Mouse (Mus musculus) heart, embryonic 10.5 days (tissue): ENCODE data around the gene Raph1. TPM values are rescaled to one million over a fixed set of nuclear protein-coding genes. Genes with fewer than 3 reads are reported as not detected.

Source experiments
- DNase-seq: peaks from one replicate; pipeline ENCODE4 v3.0.0-alpha.2; 2017; ENCODE audit warnings: low spot score
- H3K27ac ChIP-seq: fragments of 300-500 bp; sonication (generic); 2 replicates; pipeline ENCODE4 v1.5.1; 2016; ENCODE audit warnings: mild to moderate bottlenecking
- H3K27me3 ChIP-seq: fragments of 300-500 bp; sonication (generic); 2 replicates; pipeline ENCODE4 v1.6.1; 2016; ENCODE audit warnings: mild to moderate bottlenecking; ENCODE audit not compliant: poor library complexity, insufficient read depth, severe bottlenecking
- H3K36me3 ChIP-seq: fragments of 300-500 bp; sonication (generic); 2 replicates; pipeline ENCODE4 v1.6.1; 2016; ENCODE audit warnings: mild to moderate bottlenecking, moderate library complexity
- H3K4me1 ChIP-seq: fragments of 300-500 bp; sonication (generic); 2 replicates; pipeline ENCODE4 v1.6.1; 2016; ENCODE audit warnings: mild to moderate bottlenecking
- H3K4me3 ChIP-seq: fragments of 300-500 bp; sonication (generic); 2 replicates; pipeline ENCODE4 v1.5.1; 2016; ENCODE audit warnings: mild to moderate bottlenecking, moderate library complexity
- H3K9me3 ChIP-seq: fragments of 300-500 bp; sonication (generic); 2 replicates; pipeline ENCODE4 v1.6.1; 2016; ENCODE audit warnings: mild to moderate bottlenecking, moderate library complexity
- WGBS: fragments of 180-500 bp; shearing (Covaris S2); methylation state at CpG from one replicate; pipeline ENCODE4 v1.1.7; 2016; 5-methylcytosine and 5-hydroxymethylcytosine counted together
- polyA plus RNA-seq: library from polyadenylated mRNA; unstranded; fragments of >200 nt; fragmentation: Nextera tagmentation; extraction: Ambion mirVana; gene quantifications from 2 replicates; pipeline ENCODE4 v1.2.1, GENCODE M21; 2016

Raph1 gene
- polyA plus RNA-seq, 1 experiment from 2014 or later, result 60.2 TPM

- no peaks in the 10 kb centered on the region for H3K9me3 ChIP-seq
- H3K27me3 ChIP-seq, result no peaks in the 10 kb centered on the region
- DNase-seq, result no peak
- no peak overlapping the region for H3K27ac ChIP-seq
- no peak overlapping the region for H3K4me3 ChIP-seq
- WGBS, result 95% methylated on average over 2 of the region's 2 CpGs
- H3K4me1 ChIP-seq, result no peaks in the 10 kb centered on the region
- peaks cover 27% of the 10 kb centered on the region for H3K36me3 ChIP-seq
Observed at GRCm38 (mm10) chr1:60534932-60535331, 32.0 kb downstream of the Raph1 start.

DNA sequence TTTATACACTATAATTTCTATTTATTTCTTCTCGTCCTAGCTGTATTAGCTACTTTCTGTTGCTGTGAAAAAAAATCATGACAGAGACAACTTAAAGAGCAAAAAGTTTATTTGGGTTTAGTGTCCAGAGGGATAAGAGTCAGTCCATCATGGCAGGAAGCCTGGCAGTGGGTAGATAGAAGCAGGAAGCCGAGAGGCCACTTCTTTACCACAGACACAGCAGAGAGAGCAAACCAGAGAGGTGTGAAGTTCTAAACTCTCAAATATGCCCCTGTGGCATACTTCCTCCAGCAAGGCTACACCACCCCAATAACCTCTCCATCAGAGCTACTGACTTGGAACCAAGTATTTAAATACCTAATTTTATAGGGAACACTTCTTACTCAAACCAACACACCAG is 36.3 kb downstream of the Raph1 start:
- WGBS, result 81% methylated on average over 2 of the region's 2 CpGs
- peaks cover 61% of the 10 kb centered on the region for H3K36me3 ChIP-seq

GRCm38 (mm10) chr1:60530107-60530506 is 36.8 kb downstream of the Raph1 start:
- Histone ChIP-seq H3K4me3 (no peak overlapping the region), H3K4me1 (no peaks in the 10 kb centered on the region), H3K36me3 (peaks cover 66% of the 10 kb centered on the region), H3K9me3 (no peaks in the 10 kb centered on the region), H3K27me3 (no peaks in the 10 kb centered on the region), H3K27ac (no peak overlapping the region)
- 88% methylated on average over 6 of the region's 6 CpGs for WGBS
- DNase-seq, result no peak

More for the DNA sequence above, 36.3 kb downstream of the Raph1 start:
- no peak overlapping the region for H3K4me3 ChIP-seq
- H3K27me3 ChIP-seq, result no peaks in the 10 kb centered on the region
- no peak overlapping the region for H3K27ac ChIP-seq
- no peaks in the 10 kb centered on the region for H3K4me1 ChIP-seq
- DNase-seq, result no peak
- no peaks in the 10 kb centered on the region for H3K9me3 ChIP-seq

GRCm38 (mm10) chr1:60510584-60510983 is 56.3 kb downstream of the Raph1 start:
- H3K4me3 ChIP-seq, result no peak overlapping the region
- H3K27ac ChIP-seq, result no peak overlapping the region
- no peak for DNase-seq
- no peaks in the 10 kb centered on the region for H3K9me3 ChIP-seq
- H3K4me1 ChIP-seq, result no peaks in the 10 kb centered on the region
- peaks cover 34% of the 10 kb centered on the region for H3K36me3 ChIP-seq
- H3K27me3 ChIP-seq, result no peaks in the 10 kb centered on the region
- 63% methylated on average over 2 of the region's 2 CpGs for WGBS

DNA sequence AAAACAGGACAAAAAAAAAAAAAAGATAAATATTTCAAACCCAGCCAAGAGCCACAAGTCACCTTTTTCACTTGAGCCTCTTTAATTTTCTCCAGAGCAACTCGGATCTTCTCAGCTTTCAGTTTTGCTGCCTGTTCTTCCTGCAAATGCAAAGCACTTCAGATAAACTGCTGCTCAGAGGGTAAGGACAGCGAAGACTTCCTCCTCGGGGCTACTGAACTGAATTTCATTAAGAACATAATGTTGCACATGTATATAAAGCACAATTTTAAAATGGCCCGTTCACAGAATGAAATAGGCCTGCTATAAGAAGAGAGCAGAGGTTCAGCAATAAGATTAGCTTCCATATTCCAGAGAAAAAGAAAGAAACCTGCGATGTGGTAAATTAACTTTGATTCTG is 63.4 kb downstream of the Raph1 start:
- Histone ChIP-seq H3K9me3 (no peaks in the 10 kb centered on the region), H3K4me1 (no peaks in the 10 kb centered on the region), H3K4me3 (no peak overlapping the region), H3K27me3 (no peaks in the 10 kb centered on the region), H3K36me3 (peaks cover 45% of the 10 kb centered on the region), H3K27ac (no peak overlapping the region)
- WGBS, result 72% methylated on average over 5 of the region's 5 CpGs
- no peak for DNase-seq

- H3K27ac ChIP-seq, result no peak overlapping the region
- H3K36me3 ChIP-seq, result peaks cover 94% of the 10 kb centered on the region
- H3K9me3 ChIP-seq, result no peaks in the 10 kb centered on the region
- H3K4me1 ChIP-seq, result no peaks in the 10 kb centered on the region
- no peak overlapping the region for H3K4me3 ChIP-seq
- H3K27me3 ChIP-seq, result no peaks in the 10 kb centered on the region
- WGBS, result 87% methylated on average over 6 of the region's 6 CpGs
- DNase-seq, result no peak
Observed at GRCm38 (mm10) chr1:60493421-60493820, 73.5 kb downstream of the Raph1 start.

DNA sequence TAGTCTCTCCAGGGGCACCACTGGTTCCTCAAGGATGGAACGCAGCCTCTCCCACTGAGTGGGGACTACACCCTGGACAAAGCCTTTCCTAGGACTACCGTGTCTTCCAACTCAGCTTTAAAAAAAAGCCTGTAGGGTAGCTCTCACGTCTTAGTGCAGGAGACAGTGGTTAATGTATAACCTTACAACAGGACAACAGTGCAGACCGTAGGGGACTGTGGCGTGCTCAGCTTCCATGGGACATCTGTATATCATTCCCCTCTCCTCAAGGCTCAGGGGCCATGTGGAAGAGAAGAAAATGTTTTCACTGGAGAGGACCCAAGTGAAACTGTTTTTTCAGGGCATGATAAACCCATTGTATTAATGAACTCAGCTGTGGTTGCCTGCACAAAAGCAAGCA is 74.5 kb downstream of the Raph1 start:
- WGBS, result 77% methylated on average over 5 of the region's 5 CpGs
- Histone ChIP-seq H3K27me3 (no peaks in the 10 kb centered on the region), H3K9me3 (no peaks in the 10 kb centered on the region), H3K4me3 (no peak overlapping the region), H3K4me1 (no peaks in the 10 kb centered on the region), H3K27ac (no peak overlapping the region), H3K36me3 (peaks cover 94% of the 10 kb centered on the region)
- no peak for DNase-seq

DNA sequence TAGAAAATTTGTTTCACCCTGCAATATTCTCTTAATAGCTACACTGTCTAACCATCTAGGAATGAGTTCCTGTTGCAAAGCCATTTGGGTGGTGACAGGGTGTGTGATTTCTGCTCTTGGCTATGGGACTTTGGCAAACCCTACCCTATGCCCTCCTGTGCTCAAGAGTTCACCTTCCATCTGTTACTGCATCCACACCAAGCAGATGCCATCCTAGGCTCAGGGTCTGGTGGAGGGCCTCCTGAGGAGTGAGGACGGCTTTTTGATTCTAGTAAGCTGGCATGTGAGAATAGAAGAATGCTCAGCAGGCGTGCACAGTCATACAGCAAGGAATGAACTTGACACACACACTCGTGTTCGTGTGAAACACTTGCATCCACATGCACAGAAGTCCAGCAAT is 76.4 kb downstream of the Raph1 start:
- no peaks in the 10 kb centered on the region for H3K9me3 ChIP-seq

GRCm38 (mm10) chr1:60489660-60490059 is 77.2 kb downstream of the Raph1 start:
- no peaks in the 10 kb centered on the region for H3K4me1 ChIP-seq
- no peaks in the 10 kb centered on the region for H3K9me3 ChIP-seq
- peaks cover 82% of the 10 kb centered on the region for H3K36me3 ChIP-seq
- 74% methylated on average over 2 of the region's 2 CpGs for WGBS
- no peak for DNase-seq
- no peaks in the 10 kb centered on the region for H3K27me3 ChIP-seq
- H3K4me3 ChIP-seq, result no peak overlapping the region
- peak overlapping the region; percentile 16; the same call in 1 of the 2 replicates for H3K27ac ChIP-seq

More for the DNA sequence above, 76.4 kb downstream of the Raph1 start:
- WGBS, result 84% methylated on average over 4 of the region's 4 CpGs
- no peak overlapping the region for H3K27ac ChIP-seq
- no peak overlapping the region for H3K4me3 ChIP-seq
- H3K27me3 ChIP-seq, result no peaks in the 10 kb centered on the region
- peaks cover 89% of the 10 kb centered on the region for H3K36me3 ChIP-seq
- no peak for DNase-seq
- no peaks in the 10 kb centered on the region for H3K4me1 ChIP-seq

DNA sequence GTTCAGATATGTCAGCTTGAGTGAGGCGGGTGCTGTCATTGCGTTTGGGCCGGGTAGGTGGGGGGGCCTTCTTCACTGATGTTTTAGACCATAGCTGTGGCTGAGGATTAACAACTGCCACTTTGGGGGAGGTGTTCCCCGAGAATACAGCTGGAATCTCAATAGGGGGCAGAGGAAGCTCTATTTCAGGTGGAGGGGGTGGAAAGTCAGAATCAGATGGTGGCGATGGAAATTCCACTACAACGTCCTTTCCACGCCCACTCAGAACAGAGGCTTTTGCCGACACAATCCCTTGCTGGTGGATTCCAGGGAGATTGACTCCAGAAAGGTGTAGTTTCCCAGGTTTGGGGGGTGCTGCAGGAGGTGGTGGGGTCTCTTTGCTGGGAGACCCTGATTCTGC is 78.3 kb downstream of the Raph1 start:
- Histone ChIP-seq H3K4me3 (no peak overlapping the region), H3K4me1 (no peaks in the 10 kb centered on the region), H3K36me3 (peaks cover 76% of the 10 kb centered on the region), H3K27ac (no peak overlapping the region), H3K27me3 (no peaks in the 10 kb centered on the region), H3K9me3 (no peaks in the 10 kb centered on the region)
- WGBS, result 75% methylated on average over 8 of the region's 8 CpGs
- DNase-seq, result no peak

GRCm38 (mm10) chr1:60485649-60486048 is 81.3 kb downstream of the Raph1 start:
- no peaks in the 10 kb centered on the region for H3K4me1 ChIP-seq
- no peak overlapping the region for H3K4me3 ChIP-seq
- 80% methylated on average over 3 of the region's 3 CpGs for WGBS
- H3K9me3 ChIP-seq, result no peaks in the 10 kb centered on the region
- no peaks in the 10 kb centered on the region for H3K27me3 ChIP-seq
- no peak overlapping the region for H3K27ac ChIP-seq
- H3K36me3 ChIP-seq, result peaks cover 58% of the 10 kb centered on the region
- no peak for DNase-seq

DNA sequence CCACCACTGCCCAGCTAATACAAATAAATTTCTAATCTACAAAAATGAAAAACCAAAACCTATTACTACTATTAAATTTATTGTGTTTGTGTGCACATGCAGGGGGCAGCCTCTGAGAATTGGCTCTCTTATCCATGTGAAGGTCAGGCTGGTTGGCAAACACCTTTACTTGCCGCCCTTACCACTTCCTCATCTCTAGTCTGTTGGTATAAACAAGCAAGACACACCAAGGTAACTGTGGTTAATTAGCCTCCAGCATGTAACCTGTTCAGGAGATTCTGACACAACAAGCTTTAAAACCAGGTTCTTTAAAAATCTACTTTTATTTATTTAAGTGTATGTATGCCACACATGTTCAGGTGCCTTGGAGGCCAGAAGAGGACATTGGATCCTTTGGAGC is 84.0 kb downstream of the Raph1 start:
- Histone ChIP-seq H3K4me3 (no peak overlapping the region), H3K27me3 (no peaks in the 10 kb centered on the region), H3K4me1 (no peaks in the 10 kb centered on the region), H3K27ac (no peak overlapping the region), H3K36me3 (peaks cover 43% of the 10 kb centered on the region), H3K9me3 (no peaks in the 10 kb centered on the region)
- no peak for DNase-seq
- WGBS, result 100% methylated on average over 1 of the region's 1 CpGs

DNA sequence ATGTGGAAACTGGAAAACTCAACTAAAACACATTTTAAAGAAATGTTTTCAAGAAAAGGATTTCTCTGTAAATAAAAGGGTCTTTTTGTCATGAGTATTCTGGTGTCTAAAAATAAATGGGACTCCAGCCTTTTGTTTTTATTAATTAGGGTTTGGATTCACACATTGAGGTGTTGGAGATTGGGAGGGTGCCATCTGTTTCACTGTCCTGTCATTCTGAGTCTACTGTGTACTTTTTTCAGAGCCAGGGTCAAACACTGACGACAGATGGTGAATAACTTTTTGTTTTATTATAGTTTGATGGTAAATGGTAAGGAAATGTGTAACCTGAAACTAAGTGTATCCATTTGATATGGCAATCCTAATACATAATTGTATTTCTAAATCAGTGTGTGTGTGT is 85.3 kb downstream of the Raph1 start:
- WGBS, result 77% methylated on average over 1 of the region's 1 CpGs

GRCm38 (mm10) chr1:60470541-60470940 is 96.4 kb downstream of the Raph1 start:
- Histone ChIP-seq H3K36me3 (peaks cover 40% of the 10 kb centered on the region), H3K4me3 (no peak overlapping the region), H3K4me1 (0 out of 2 replicates have a peak, but pooled peaks cover 4% of the 10 kb centered on the region), H3K27me3 (no peaks in the 10 kb centered on the region), H3K9me3 (no peaks in the 10 kb centered on the region), H3K27ac (no peak overlapping the region)
- WGBS, result 88% methylated on average over 7 of the region's 7 CpGs
- DNase-seq, result no peak

More for the DNA sequence above, 85.3 kb downstream of the Raph1 start:
- Histone ChIP-seq H3K4me3 (no peak overlapping the region), H3K27me3 (no peaks in the 10 kb centered on the region), H3K9me3 (no peaks in the 10 kb centered on the region), H3K36me3 (peaks cover 46% of the 10 kb centered on the region), H3K4me1 (no peaks in the 10 kb centered on the region), H3K27ac (no peak overlapping the region)
- DNase-seq, result no peak
